Mouse (Mus musculus) midbrain, embryonic 14.5 days (tissue): ENCODE data around the gene Trp53. TPM values are rescaled to one million over a fixed set of nuclear protein-coding genes. Genes with fewer than 3 reads are reported as not detected.
"Not testable (repeated sequence)": the region's sequence is repeated elsewhere in the genome, so short reads cannot be mapped to it uniquely, and the experiment has no call there.

Experiments used
- ATAC-seq: fragments of 200-750 bp; cut with Nextera tagmentation; 2 replicates; pipeline ENCODE4 v1.8.0; 2017; ENCODE audit warnings: moderate number of reproducible peaks, moderate library complexity; ENCODE audit not compliant: low FRiP score, low TSS enrichment
- DNase-seq: peaks from one replicate; pipeline ENCODE4 v3.0.0-alpha.2; 2015
- H3K27ac ChIP-seq: fragments of 300-500 bp; sonication (generic); replicated peaks from 2 replicates; pipeline ENCODE4 v1.5.1; 2014; ENCODE audit warnings: mild to moderate bottlenecking, low read depth, low read length, moderate library complexity
- H3K27me3 ChIP-seq: fragments of 300-500 bp; sonication (generic); 2 replicates; pipeline ENCODE4 v1.6.1; 2014; ENCODE audit warnings: low read length, control low read depth, mixed read lengths; ENCODE audit not compliant: control insufficient read depth, insufficient read depth
- H3K36me3 ChIP-seq: fragments of 300-500 bp; sonication (generic); 2 replicates; pipeline ENCODE4 v1.6.1; 2014; ENCODE audit warnings: low read length, control low read depth; ENCODE audit not compliant: control insufficient read depth, insufficient read depth
- H3K4me1 ChIP-seq: fragments of 300-500 bp; sonication (generic); 2 replicates; pipeline ENCODE4 v1.6.1; 2014; ENCODE audit warnings: mild to moderate bottlenecking, antibody characterized with exemption, low read length, control low read depth; ENCODE audit not compliant: control insufficient read depth, insufficient read depth
- H3K4me2 ChIP-seq: fragments of 300-500 bp; sonication (generic); 2 replicates; pipeline ENCODE4 v1.6.1; 2014; ENCODE audit warnings: mild to moderate bottlenecking, low read length, moderate library complexity
- H3K4me3 ChIP-seq: fragments of 300-500 bp; sonication (generic); replicated peaks from 2 replicates; pipeline ENCODE4 v1.5.1; 2014; ENCODE audit warnings: low read depth, low read length
- H3K9ac ChIP-seq: fragments of 300-500 bp; sonication (generic); replicated peaks from 2 replicates; pipeline ENCODE4 v1.6.1; 2014; ENCODE audit warnings: mild to moderate bottlenecking, low read length, moderate library complexity
- H3K9me3 ChIP-seq: fragments of 300-500 bp; sonication (generic); 2 replicates; pipeline ENCODE4 v1.6.1; 2016; ENCODE audit warnings: low read length, control low read depth, mixed read lengths; ENCODE audit not compliant: control insufficient read depth
- WGBS: fragments of 180-500 bp; shearing (Covaris S2); extraction: QIAGEN DNeasy Blood & Tissue Kit; methylation state at CpG from one replicate; pipeline ENCODE4 v1.1.7; 2014; 5-methylcytosine and 5-hydroxymethylcytosine counted together
- polyA plus RNA-seq: library from polyadenylated mRNA; unstranded; fragments of >200 nt; fragmentation: Nextera tagmentation; extraction: Ambion mirVana; gene quantifications from 2 replicates; pipeline ENCODE4 v1.2.1, GENCODE M21; 2014

The Trp53 gene
- polyA plus RNA-seq, 1 experiment from 2014 or later = 69.2 TPM

GRCm38 (mm10) chr11:69620394-69621081 lies 40.4 kb downstream of the Trp53 start:
- H3K4me2 ChIP-seq = no peak overlapping the region
- H3K36me3 ChIP-seq = no peaks in the 10 kb centered on the region
- peaks cover 18% of the 10 kb centered on the region for H3K4me1 ChIP-seq
- WGBS = 88% methylated on average over 7 of the region's 7 CpGs
- no peak overlapping the region for H3K27ac ChIP-seq
- no peak for DNase-seq
- no peak overlapping the region for H3K9ac ChIP-seq
- no peaks in the 10 kb centered on the region for H3K27me3 ChIP-seq
- ATAC-seq = no peak
- no peak overlapping the region for H3K4me3 ChIP-seq
- H3K9me3 ChIP-seq = no peaks in the 10 kb centered on the region

- Histone ChIP-seq H3K27ac (peak within 1 kb of the TSS; percentile 74), H3K36me3 (no peaks in the 10 kb centered on the region), H3K9ac (peak within 1 kb of the TSS; percentile 62), H3K4me1 (peaks cover 18% of the 10 kb centered on the region), H3K9me3 (no peaks in the 10 kb centered on the region), H3K4me3 (peak within 1 kb of the TSS; percentile 42), H3K4me2 (peak within 1 kb of the TSS; percentile 81), H3K27me3 (no peaks in the 10 kb centered on the region)
- under 1% methylated on average over 20 of the region's 20 CpGs for WGBS
- peak; percentile 88 for DNase-seq
- peak; percentile 74; the same call in 1 of the 2 replicates for ATAC-seq
These were observed 41.6 kb downstream of the Trp53 start, which contains the start of gene Sat2 for GRCm38 (mm10) chr11:69621571-69622268. Sat2 (plus strand) TSS chr11:69622024.

GRCm38 (mm10) chr11:69622406-69622805 lies 42.2 kb downstream of the Trp53 start:
- no peaks in the 10 kb centered on the region for H3K27me3 ChIP-seq
- ATAC-seq (no peak; the same call in 1 of the 2 replicates), DNase-seq (peak; percentile 12)
- H3K36me3 ChIP-seq = no peaks in the 10 kb centered on the region
- H3K9me3 ChIP-seq = no peaks in the 10 kb centered on the region
- peak overlapping the region; percentile 62 for H3K9ac ChIP-seq
- H3K4me3 ChIP-seq = peak overlapping the region; percentile 42
- H3K4me2 ChIP-seq = peak overlapping the region; percentile 81
- peak overlapping the region; percentile 74 for H3K27ac ChIP-seq
- peaks cover 18% of the 10 kb centered on the region for H3K4me1 ChIP-seq
- 44% methylated on average over 6 of the region's 6 CpGs for WGBS

- H3K27ac ChIP-seq = no peak overlapping the region
- peak overlapping the region; percentile 42; the same call in 1 of the 2 replicates for H3K4me3 ChIP-seq
- no peaks in the 10 kb centered on the region for H3K9me3 ChIP-seq
- DNase-seq (no peak), ATAC-seq (no peak)
- H3K27me3 ChIP-seq = no peaks in the 10 kb centered on the region
- H3K9ac ChIP-seq = peak overlapping the region; percentile 62
- peaks cover 18% of the 10 kb centered on the region for H3K4me1 ChIP-seq
- WGBS = 76% methylated on average over 4 of the region's 4 CpGs
- H3K36me3 ChIP-seq = no peaks in the 10 kb centered on the region
- H3K4me2 ChIP-seq = peak overlapping the region; percentile 81
These were observed 42.8 kb downstream of the Trp53 start for GRCm38 (mm10) chr11:69623006-69623405.

DNA sequence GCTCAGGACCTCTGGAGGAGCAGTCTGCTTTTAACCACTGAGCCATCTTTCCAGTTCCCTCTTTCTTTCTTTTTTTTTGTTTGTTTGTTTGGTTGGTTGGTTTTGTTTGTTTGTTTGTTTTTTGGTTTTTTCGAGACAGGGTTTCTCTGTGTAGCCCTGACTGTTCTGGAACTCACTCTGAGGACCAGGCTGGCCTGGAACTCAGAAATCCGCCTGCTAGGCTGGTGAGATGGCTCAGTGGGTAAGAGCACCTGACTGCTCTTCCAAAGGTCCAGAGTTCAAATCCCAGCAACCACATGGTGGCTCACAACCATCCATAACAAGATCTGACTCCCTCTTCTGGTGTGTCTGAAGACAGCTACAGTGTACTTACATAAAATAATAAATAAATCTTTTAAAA lies 44.2 kb downstream of the Trp53 start:
- WGBS = 80% methylated on average over 2 of the region's 2 CpGs
- not testable (repeated sequence) for ATAC-seq

DNA sequence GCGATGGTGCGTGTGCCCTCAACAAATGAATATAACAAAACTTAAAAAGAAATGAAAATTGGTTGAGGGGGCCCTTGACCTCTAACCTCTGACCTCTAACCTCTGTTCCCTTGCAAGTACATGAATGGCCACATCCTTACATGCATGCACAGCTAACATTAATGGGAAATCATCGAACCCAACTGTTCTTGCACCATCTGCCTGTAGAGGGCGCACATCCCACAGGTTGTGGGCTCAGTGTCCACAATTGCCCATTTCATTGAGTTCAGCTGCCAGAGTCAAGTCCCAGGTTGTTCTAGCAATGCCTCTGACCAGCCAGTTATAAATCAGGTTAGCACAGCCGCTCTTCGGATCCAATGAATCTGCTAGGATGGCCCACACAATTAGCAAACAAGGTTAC lies 48.1 kb downstream of the Trp53 start:
- H3K9ac ChIP-seq = no peak overlapping the region
- WGBS = 37% methylated on average over 6 of the region's 6 CpGs
- ATAC-seq (no peak), DNase-seq (peak; percentile 90)
- H3K9me3 ChIP-seq = no peaks in the 10 kb centered on the region
- H3K27ac ChIP-seq = no peak overlapping the region
- no peaks in the 10 kb centered on the region for H3K36me3 ChIP-seq
- no peaks in the 10 kb centered on the region for H3K27me3 ChIP-seq
- H3K4me1 ChIP-seq = peaks cover 3% of the 10 kb centered on the region; the same call in 1 of the 2 replicates
- no peak overlapping the region for H3K4me2 ChIP-seq
- H3K4me3 ChIP-seq = no peak overlapping the region

More for the DNA sequence above, 44.2 kb downstream of the Trp53 start:
- not testable (repeated sequence) for H3K27me3 ChIP-seq, H3K9me3 ChIP-seq, H3K36me3 ChIP-seq, H3K9ac ChIP-seq, H3K4me3 ChIP-seq, DNase-seq, H3K27ac ChIP-seq, H3K4me2 ChIP-seq
- peaks cover 18% of the 10 kb centered on the region for H3K4me1 ChIP-seq

GRCm38 (mm10) chr11:69629802-69630201 lies 49.6 kb downstream of the Trp53 start:
- no peak overlapping the region for H3K4me3 ChIP-seq
- no peak overlapping the region for H3K4me2 ChIP-seq
- peaks cover 14% of the 10 kb centered on the region for H3K4me1 ChIP-seq
- 71% methylated on average over 1 of the region's 1 CpGs for WGBS
- DNase-seq (peak; percentile 36), ATAC-seq (no peak)
- H3K27me3 ChIP-seq = no peaks in the 10 kb centered on the region
- no peak overlapping the region for H3K9ac ChIP-seq
- no peaks in the 10 kb centered on the region for H3K9me3 ChIP-seq
- H3K36me3 ChIP-seq = no peaks in the 10 kb centered on the region
- H3K27ac ChIP-seq = no peak overlapping the region

DNA sequence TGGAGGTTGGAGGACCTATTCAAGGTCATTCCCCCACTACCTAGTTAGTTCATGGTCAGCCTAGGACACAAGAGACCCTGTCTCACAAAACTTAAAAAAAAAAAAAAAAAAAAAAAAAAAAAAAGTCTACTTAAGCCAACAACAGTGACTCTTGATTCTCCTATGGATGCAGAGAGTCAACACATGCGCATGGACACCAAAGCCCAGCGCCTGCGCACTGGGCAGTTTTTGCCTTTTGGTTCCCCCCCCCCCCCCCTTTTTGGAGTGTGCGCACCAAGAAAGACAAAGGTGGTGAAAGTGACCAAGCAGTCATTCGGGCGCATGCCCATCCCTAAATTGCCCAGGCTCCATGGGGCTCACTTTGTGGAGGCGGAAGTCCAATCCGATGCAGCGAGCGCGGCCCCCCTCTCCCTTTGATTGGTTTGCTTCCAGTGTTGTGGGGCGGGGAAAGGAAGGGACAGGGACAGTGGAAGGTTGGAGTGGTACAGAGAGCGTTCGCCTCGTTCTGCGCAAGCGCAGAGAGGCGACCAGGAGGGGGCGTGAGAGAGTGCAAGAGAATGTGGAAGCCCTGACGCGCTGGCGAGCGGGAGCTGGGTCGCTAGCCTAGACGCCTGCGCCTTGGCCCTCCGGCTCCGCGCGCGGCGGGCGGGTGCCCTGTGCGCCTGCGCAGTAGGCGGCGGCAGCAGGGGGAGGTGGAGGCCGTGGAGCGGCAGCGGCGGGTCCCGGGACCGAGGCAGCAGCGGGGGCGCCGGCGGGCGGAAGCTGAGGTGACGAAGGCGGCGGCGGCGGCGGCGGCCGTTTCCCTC lies 52.3 kb downstream of the Trp53 start, which contains the start of gene Fxr2:
Gene Fxr2, plus strand, starts transcription at position 707 of the 806 bp plus-strand sequence.
- WGBS = under 1% methylated on average over 51 of the region's 56 CpGs
- Histone ChIP-seq H3K4me1 (peaks cover 23% of the 10 kb centered on the region), H3K4me3 (peak within 1 kb of the TSS; percentile 99), H3K27ac (peak within 1 kb of the TSS; percentile 96), H3K9me3 (no peaks in the 10 kb centered on the region), H3K27me3 (no peaks in the 10 kb centered on the region), H3K9ac (peak within 1 kb of the TSS; percentile 94), H3K36me3 (peaks cover 3% of the 10 kb centered on the region; the same call in 1 of the 2 replicates), H3K4me2 (peak within 1 kb of the TSS; percentile 57)
- DNase-seq (peak; percentile 100), ATAC-seq (peak; percentile 98)
